Mouse (Mus musculus) left cerebral cortex, adult 11 months (tissue): ENCODE data around the gene Cd300lf.

ENCODE experiments used
- DNase-seq: peaks from one replicate; pipeline ENCODE4 v3.0.0; 2022; ENCODE audit warnings: low spot score

The Cd300lf gene

DNA sequence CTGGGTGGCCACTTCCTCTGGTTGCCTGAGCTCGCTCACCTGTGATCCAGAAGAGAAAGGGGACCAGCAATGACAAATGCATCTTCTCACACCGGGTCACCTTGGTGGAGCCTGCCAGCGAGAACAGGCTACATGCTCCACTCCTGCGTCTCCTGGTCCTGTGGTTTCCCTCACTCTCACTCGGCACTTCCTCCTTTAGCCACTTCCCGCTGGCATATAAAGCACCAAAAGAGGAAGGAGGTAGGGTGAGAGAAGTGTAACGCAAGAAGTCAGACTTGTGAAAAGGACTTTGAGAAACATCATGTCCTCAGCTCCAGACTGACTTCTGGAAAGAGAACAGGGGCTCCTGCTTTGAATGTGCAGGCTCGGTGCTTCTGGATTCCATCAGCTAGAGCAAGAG, at the start of gene Cd300lf:
Cd300lf (minus strand) TSS at position 193 of the 400 bp plus-strand sequence.
- no peak for DNase-seq

DNA sequence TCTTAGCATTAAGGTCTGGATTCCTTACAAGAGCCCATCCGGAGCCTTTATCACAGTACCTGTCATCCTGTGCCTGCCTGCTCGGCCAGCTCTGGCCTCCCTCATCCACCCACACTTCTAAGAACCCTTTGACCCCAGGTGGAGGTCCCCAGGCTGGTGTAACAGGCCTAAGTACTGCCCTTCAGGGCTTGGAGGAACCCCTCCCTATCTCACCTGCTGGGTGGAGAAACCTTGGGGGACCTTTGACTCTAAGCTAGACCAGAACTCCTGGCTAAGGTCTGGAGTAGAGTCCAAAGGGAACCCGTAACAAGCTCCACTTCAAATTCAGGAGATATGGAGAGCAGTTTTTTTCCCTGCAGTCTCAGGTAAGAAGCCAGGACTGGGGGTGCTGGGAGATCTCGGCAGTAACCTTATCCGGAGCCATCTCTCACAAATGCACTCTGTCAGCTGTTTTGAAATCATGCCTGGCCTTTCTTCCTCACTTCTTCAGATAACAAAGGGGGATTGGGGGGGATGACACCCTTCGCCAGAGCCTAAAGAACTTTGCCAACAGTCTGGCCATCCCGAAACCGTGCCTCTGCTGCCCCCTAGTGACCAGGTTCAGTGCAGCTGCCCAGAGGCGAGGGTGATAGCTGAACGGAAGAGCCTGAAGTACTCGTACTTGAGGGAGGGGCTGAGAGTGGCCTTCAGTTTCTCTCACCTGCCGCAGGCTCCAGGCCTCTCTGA, 48.3 kb upstream of the Cd300lf start:
- no peak for DNase-seq

DNA sequence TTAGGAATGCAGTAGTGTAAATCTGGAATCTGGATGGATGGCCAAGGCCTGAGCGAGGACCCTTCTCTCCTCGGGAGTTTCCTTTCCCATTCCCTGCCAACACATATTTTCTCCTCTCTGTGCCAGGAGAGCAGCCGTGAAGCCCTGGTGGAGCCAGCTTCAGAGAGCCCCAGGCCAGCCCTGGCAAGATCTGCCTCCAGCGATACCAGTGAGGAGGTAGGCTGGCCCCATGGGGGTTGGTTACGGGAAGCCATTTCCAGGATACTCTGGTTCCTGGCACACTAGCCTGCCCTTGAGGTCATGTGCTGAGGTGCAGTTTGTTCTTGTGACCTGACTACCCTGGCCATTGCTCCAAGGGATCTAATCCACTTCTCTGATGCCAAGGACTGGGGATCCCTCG, 46.1 kb upstream of the Cd300lf start:
- no peak for DNase-seq

DNA sequence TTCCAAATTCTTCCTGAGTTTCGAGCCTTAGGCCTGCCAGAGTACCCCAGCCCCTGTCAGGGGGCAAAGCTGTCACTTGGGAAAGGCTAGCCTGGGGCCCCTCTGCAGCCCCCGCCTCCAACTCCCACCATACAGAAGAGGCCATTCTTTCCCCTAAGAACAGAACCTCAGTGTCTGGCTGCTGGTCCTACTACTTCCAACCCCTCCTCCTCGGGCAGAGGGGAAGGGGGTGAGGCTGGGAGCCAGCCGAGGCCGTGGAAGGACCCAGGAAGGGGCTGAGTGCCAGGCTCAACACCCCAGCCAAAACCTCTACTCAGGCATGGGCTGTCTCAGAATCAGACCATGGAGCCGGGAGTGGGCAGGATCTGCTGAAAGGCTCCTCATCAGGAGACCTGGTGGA, 45.4 kb upstream of the Cd300lf start:
- no peak for DNase-seq

DNA sequence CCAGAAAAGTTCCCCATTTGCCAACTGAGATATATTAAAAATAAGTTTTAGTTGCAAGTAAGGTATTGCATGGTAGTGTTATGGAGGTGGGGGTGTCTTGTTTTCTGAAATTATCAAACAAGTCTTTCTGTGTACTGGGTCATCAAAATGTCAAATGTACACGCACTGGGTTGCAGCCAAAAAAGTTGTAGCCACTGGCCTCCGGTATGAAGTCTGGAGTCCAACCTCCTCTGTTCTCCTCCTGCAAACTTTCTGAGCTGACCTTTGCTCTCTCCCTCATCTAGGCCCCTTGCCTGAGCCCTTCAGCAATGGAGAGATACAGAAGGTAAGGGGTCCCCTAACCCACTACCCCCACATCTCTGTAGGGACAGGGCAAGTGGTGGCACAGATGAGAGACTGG, 45.0 kb upstream of the Cd300lf start:
- no peak for DNase-seq

DNA sequence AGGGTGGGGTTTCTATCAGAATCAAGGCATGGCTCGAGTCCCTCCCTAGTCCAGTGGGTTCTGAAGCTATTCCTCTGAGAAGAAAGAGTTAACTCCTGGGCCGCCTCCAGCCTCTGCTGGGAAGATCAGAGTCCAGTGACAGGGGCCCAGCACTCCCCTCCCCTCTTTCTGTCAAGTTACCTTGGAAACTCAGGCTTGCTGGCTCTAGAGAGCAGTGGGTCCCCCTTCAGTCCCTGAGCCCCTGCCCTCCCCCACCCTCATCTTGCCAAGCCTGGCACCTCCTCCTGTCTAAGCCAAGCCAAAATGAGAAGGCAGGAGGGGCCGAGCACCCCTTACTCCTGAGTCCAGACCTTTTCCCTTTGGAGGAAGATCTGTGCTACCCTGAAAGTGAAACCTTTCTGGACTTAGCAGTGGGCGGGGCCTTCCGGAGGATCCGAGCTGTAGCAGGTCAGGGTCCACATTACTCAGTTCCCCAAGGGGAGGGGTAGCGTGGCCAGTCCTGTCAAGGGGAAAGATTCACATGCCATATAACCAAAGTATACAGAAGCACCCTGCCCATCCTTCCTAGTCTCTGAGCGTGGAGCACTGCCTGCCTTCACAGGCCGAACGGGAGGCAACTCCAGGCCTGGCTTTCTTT, 43.9 kb upstream of the Cd300lf start:
- no peak for DNase-seq

DNA sequence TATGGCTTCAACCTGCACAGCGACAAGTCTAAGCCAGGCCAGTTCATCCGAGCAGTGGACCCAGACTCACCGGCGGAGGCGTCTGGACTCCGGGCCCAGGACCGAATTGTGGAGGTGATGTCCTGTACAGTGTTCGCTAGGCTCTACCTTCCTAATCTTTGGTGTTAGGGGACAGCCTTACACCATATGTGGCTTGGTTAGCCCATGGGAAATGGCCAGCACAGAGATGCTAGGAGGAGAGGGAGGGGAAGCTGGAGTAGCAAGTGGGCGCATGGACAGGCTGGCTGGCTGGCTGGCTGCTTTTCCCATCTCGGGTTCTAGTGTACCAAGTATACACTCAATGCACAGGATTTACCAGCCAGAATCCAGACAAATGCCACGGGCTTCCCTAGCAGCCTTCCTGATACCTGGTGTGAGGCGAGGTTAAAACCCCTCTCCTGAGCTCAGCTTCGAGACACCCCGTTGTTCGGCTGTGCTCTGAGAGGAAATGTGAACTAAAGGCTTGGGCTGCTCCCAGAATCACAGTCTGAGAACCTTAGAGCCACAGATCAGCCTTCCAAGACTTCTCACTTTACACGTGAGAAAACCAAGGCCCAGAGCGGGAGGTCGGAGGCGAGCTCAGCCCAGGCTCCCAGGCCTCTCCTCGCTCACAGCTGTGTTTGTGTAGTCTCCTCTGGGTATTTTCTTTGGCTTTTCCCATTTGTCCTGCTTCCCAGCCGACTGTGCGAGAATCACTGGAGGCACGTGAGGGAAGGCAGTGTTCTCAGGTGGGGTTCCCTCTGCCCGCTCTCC, 42.8 kb upstream of the Cd300lf start:
- no peak for DNase-seq

DNA sequence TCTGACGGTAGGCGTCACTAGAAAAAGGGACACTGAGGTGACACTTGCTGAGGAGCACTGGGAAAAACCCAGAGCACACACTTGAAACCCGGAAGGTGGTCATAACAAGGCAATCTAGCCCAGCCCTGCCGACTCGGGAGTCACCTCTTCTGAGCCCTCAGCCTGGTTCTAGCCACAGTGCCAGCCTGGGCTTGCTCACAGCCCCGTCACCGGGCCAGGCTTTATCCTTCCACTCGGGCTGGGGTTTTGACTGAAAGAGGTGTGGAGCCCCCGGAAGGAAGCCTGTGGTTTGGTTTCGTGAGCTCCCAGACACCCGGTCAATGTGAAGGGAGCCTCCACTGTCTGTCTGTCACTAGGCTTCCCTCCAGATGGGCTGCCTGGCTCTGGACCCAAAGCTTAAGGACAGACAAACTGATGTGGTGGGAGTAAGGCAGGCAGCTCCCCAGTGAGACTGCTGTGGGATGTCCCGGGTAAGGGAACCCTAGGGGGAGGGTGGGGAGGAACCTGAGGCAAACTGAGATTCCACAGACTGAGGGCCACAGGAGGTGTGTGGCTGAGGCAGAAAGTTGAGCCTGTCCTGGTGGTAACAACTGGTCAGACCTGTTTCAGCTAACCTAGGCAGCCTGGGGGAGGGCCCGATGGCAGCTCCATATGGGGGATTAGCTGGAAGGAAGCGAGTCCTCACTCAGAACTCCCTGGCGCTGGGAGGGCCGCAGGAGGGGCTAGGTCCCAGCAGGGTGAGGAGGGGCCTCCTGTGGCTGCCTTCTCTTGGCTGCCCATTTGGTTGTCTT, 40.0 kb upstream of the Cd300lf start:
- DNase-seq: no peak

DNA sequence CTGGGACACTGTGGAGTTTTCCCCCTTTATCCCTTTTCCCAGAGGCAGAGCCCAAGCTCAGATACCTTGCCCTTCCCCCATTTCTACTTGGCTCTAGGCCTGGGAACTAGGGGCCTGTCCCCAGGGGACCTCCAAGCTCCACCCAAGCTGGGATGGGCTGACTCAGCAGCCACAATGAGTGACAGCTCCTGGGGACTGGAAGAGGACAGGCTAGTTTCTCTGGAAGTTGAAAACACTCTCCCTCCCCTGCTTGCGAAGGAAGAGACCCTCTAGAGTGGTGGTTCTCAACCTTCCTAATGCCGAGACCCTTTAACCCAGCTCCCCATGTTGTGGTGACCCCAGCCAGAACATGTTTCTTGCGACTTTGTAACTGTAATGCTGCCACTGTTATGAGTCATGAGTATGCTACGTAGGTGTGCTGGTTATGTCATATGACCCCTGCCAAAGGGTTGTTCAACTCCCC, 39.1 kb upstream of the Cd300lf start:
- DNase-seq: no peak

DNA sequence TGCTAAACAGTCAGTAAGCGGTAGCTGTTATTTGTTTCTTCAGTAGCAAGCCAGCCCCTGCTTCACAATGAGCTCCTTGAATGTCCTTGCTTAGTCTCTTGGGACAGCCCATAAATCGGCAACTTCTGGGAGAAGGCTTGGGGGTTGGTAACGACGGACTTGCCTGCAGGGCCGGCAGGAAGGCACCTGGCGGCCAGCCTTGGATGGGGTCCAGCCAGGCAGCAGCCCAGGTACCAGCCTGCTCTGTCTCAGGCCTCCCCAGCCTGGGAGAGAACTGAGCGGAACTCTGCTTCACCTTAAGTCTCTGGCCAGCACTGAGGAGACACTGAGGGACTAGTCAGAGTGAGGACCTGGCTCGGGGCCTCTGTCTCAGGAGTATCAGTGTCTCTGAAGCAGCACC, 37.3 kb upstream of the Cd300lf start:
- DNase-seq: no peak

DNA sequence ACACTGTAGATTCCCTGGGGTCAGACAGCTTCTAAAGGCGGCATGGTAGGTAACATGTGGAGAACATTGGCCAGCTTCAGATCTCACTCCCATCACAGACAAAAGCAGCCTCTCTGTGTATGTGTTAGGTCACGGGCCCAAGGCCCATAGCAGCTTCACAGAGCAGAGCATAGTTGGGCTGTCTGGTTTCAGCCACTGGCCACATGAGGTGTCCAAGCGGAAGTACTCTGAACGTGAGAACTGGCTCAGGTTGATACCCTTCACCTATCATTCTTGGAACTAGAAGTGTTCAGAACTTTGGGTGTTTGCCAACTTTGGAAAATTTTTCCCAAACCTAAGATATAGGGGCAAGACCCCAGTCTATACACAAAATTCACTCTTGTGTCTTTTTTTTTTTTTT, 35.6 kb upstream of the Cd300lf start:
- DNase-seq: no peak

DNA sequence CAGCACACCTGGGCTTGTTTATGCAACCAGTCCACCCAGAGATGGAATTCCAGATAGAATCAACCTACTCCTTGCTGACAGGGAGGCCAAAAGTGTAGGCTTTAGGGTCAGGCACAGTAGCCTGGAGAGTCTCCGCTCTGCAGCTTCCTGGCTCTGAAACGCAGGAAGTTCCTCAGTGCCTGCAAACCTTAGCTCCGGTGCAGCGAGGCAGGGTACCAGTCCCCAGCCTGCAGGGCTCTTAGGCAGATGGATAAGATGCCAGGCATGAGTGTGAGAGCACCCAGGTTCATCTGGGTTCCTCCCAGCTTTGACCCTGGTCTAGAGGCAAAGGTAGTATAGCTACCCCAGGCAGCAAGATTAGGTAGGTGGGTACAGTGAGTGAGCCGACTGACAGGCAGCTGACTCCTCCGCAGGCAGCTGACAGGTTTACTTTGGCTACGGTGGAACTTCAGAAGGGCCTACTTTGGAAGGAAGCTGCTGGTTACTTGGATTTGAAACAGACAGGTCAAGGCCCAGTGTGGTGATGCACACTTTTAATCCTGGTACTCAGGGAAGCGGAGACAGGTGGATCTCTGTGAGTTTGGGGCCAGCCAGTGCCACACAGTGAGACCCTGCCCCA, 33.9 kb upstream of the Cd300lf start:
- no peak for DNase-seq

DNA sequence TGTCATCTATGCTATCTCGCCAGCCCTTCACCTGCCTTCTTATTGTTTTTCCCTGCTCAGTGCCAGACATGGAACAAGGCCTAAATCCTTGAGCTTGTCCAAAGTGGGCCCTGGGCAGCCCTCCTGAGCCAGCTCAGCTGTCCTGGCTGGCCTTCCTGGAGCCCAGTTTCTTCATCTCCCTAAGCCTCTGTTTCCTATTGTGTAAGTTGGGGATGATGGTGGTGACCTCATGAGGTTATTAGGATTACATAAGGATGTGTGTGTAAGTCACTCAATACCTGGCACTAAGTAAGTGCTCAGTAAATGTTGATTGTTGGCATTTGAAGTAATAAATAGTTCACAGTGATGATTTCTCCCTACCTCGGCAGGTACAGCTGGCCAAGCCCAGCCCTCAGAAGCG, 33.0 kb upstream of the Cd300lf start:
- no peak for DNase-seq

DNA sequence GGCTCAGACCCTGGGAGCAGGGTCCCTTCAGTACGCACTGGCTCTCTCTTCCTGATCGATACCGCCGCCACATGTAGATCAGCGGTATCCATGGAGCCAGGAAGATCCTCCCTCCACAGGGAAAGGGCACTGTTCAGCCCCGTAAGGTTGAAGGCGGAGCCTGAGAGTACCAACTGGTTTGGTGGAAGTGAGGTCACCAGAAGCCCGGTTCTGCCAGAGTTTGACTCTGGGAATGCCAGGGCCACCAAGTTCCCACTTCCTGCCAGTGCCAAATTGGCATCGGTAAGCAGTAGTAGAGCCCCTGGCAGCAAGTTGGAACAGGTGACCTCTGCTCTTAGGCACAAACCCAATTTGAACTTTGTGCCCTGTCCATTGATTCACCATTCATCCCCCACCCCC, 31.2 kb upstream of the Cd300lf start:
- DNase-seq: no peak

DNA sequence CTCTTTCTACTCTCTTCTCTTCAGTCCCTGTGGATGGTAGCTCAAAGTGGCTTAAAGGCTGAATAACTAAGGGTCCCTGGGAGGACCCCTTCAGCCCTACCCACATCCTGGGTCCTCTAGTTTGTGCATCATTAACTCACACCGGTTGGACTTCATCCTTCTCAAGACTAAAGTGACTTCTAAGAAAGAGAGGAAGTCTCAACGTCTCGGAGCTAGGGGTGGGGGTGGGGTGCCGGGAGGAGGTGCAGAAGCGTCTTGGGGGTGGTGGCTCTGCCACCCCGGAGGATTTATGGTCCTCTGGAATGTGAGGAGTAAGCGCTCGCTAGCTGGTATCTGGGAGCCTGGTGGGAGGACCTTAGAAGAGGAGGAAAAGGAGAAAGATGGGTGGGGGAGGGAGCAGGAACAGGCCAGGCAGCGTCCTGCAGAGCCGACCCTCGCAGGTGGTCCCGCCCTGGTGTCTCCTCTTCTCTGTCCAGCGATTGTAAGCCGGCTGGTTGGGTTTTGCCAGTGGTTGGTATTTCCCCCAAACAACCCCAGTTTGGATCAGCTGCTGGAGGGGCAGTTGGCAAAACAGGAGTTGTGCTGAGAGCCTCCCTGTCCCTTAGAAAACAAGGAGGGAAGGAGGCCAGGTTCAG, 30.7 kb upstream of the Cd300lf start:
- no peak for DNase-seq

DNA sequence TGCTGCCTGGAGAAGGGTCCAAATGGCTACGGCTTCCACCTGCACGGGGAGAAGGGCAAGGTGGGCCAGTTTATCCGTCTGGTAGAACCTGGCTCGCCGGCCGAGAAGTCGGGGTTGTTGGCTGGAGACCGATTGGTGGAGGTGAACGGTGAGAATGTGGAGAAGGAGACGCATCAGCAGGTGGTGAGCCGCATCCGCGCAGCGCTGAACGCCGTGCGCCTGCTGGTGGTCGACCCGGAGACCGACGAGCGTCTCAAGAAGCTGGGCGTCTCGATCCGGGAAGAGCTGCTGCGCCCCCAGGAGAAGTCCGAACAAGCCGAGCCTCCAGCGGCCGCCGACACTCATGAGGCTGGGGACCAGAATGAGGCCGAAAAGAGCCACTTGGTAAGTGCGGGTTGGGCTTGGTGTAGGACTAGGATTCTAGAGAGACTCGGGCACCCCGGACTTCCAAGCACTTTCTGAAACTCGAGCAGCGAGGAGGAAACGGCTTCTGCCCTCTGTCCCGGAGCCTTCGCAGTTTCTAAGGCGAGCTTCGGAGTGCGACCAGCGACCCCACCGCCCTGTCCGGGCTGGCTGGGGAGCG, 29.9 kb upstream of the Cd300lf start:
- DNase-seq: no peak

DNA sequence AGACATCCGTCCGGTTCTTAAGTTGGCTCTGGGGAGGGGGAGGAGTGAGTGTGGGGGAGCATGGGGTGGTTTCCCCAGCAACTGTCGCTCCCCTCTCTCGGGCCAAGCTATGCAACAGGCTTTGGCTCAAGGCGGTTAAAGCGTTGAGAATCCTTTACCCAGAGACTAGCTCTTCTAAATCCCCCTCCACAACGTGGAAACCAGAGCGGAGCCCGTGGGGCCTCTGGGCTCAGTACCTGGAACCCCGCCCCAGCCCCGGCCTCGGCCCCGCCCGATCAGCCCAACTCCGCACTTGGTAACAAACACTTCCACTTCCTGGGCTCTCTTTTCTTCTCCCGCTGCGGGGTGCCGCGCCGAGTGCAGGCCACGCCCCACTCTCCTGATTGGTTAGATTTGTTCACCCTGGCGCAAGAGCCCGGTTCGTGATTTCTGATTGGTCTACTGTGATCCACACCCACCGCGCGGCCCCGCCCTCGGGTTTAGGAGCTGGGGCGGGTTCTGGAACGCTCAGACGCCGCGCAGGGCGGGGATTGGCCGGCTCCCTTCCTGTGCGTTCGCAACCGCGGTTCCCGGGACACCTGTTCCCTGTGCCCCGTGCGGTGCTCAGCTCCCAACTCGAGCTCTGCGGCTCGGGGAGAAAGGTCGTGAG, 29.2 kb upstream of the Cd300lf start, which contains the start of gene Slc9a3r1:
Slc9a3r1 (plus strand) TSS at position 510 of the 649 bp plus-strand sequence.
- DNase-seq: peak; percentile 93

DNA sequence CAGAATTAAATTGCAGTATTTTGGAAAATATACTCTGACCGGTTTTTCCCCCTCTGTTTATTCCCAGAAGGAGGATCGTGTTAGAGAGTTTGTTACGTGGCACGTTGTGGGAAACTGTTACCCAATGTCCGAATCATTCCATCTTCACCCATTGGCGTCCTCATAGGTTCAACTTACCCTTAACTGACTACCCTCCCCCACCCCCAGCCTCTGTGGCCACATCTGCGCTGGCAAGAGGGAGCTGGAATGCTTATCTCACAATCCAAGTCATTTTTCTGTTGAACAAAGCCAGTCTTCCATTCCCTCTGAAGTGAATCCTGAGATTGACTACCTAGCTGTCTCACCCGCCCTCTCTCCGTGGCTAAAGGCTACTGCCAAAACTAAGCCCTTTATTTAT, 28.4 kb upstream of the Cd300lf start:
- DNase-seq: no peak

DNA sequence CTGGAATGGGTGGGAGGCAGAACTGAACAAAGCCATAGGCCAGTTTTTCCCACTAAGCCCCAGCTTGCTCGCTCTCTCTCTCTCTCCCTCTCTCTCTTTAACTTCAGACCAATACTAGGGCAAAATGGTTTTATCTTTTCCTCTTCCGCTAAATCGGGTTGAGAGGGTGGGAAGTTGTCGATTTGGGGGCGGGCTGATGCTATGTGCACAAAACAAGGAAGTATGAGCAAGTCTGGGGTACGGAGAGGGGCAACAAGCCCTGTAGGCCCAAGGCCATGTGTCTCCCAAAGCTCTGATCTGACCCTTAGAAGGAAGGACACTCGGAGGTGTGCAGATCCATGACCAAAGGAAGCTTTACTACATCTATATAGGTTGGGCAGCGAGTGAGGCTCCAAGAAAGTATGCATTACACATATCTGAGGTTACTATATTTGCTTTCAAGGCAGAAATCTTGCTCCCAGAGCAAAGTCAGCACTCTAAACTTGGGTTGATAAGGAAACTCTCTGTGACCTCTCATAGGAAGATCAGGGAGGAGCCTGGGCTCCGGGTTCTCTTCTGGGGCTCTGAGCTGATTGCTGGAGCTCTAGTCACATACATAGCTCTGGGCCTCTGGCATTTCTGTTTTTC, 27.9 kb upstream of the Cd300lf start:
- DNase-seq: no peak
